Mouse (Mus musculus): ENCODE data around the gene Eya2.

- no peak for TF ChIP-seq CTCF (IDR thresholded peaks at IDR 0.05; ENCODE audit: low read depth)
- no peak for TF ChIP-seq EP300 (optimal IDR thresholded peaks at IDR 0.05)
Observed at GRCm38 (mm10) chr2:165554066-165554465, 40.8 kb upstream of the Eya2 start.
